Mouse (Mus musculus): ENCODE results near the gene Rspo1.

Gene Rspo1

DNA sequence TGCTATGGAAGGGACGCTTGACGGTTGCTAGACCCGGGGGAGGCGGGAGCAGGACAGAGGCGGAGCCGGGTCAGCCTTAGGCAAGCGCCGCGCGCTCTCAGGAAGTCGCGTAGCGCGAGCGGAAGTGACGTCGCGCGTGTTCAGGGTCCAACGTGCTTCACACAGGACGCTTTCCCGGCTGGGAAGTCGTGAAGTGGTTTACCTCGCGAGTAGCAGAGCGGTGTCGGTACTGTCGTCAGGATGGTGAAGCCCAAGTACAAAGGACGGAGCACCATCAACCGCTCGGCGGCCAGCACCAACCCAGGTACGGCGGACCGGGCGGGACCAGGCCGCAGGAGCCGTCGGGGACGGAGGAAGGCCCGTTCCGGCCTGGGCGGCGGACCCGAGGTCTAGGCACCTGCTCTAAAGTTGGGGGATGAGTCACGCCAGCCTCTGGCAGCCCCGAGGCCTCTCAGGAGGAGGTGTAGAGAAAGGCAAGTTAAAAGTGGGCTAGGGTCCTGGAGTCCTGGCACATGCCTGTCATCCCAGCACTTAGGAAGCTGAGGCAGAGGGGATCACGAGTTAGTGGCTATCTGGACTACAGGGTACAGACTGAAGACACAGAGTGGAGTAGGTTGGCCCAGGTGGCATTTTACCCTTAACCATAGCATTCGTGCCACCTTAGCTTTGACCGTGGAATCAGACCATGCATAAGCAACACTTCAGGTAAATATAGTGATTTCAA lies 43.8 kb downstream of the Rspo1 start:
- DNase-seq (ENCODE audit: low spot score in 2 of 2): peak; percentile 95 to 96

DNA sequence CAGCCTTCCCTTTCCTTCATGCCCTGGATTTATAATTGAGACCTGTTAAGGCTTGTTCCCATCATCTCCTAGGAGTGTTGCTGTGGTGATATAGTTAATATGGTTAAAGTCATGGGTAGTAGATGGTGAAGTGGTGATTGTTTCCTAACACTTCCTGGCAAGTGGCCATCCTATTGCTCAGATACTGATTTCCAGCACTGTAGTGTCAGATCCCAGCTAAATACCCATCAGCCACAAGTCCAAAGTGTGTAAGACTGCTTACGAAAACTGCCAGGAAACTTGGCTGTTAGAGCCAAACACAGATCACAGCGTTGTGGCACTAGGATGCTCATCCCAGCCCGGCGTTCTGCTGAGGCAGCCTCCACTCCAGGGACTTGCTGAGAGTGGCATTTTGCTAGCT lies 48.1 kb downstream of the Rspo1 start:
- DNase-seq (ENCODE audit: low spot score in 2 of 2): no peak

DNA sequence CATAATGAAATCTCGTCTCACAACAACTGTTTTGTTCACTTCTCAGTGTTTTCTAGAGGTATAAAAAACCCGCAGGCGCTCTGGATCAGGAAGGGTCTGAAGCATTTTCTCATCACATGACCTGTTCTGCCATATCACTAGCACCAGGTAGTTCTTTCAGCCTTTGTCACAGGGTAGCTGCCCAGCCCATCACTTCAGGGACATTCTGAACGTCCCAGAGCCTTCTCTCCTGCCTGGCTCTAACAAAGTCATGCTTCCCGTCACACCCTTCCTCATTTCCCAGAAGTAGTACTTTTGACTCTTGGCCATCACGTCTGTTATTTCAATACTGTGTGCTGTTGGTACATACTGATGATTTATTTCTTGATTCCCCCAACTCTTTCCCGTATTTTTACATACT lies 58.2 kb downstream of the Rspo1 start:
- DNase-seq (ENCODE audit: low spot score in 2 of 2): no peak

DNA sequence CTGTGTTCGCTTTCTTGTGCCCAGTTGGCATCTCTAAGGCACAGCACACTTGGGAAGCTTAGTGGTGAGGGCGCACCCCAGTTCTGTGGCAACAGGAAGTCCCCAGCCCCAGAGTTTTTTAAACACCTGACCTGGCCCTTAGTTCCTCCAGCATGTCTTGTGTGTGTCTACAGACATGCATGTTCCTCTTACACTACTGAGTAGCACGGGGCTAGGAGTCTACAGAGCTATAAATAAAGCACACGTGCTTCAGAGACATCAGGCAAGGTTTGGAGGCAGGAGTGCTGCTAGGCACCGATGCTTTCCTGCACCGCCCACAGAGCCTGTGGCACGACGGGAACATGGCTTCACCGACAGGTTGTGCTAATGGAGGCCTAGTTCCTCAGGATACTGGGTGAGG lies 69.2 kb downstream of the Rspo1 start:
- DNase-seq (ENCODE audit: low spot score in 2 of 2): peak in 1 of 2 experiments; percentile 33

DNA sequence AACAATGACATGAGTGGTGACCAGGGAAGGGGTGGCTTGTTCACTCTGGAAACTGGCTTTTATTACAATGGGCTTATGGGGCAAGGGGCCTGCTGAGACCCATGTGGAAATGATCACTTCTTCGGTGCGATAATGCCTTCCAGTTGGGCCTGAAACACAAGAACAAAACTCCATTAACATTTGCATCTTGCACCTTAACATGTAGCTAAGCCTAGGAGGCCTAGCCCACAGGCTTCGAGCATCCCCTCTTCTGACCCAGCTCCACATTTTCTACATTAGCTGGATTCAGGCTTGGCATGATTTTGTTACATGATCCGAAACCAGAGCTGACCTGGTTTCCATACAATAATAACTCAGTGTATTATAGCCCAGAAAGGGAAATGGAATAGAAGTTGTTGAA lies 70.2 kb downstream of the Rspo1 start:
- no peak for DNase-seq (ENCODE audit: low spot score in 2 of 2)

DNA sequence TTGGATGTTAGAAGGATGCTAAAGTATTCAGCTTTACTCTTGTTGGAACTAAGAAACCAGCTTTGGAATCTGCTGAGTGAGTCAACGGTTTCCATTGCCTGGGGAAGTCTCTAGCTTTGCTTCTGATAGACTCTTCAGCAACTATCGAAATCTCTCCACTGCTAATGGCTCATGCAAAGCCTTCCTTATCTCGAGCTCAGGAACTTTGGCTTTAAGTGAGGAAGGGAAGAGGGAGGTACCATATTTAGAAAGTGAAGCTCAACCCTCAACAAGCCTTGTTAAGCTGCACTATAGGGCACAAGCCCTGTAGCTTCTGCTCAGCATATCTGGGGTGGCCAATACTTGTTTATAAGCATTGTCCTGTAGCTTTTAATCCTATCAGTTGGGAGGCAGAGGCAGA lies 71.0 kb downstream of the Rspo1 start:
- no peak for DNase-seq (ENCODE audit: low spot score in 2 of 2)

DNA sequence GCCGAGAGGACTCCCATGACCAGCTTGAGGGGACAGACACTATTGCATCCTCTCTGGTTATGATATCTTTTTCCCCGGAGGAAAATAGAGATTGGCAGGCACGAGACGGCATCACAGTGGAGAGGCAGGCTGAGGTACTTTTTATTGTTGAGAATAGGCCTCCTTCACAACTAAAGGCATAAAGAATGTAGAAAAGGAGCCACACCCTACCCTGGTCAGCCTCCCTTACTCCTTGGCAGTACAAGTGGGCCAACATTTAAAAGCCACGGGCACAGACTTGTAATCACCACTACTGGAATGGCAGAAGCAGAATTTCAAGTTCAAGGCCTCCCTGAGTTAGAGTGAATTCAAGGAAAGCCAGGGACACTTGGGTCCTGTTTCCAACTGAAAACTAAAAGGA lies 71.8 kb downstream of the Rspo1 start:
- DNase-seq (ENCODE audit: low spot score in 2 of 2): no peak
